Mouse (Mus musculus): ENCODE results near the gene Tbc1d4. TPM values are rescaled to one million over a fixed set of nuclear protein-coding genes. Genes with fewer than 3 reads are reported as not detected.
A peak's percentile ranks its signal among the peaks of the same experiment; 100 is the strongest.

The Tbc1d4 gene
- total and polyA plus RNA-seq, 2 experiments from 2014 or later: 5.7 to 21.0 TPM

DNA sequence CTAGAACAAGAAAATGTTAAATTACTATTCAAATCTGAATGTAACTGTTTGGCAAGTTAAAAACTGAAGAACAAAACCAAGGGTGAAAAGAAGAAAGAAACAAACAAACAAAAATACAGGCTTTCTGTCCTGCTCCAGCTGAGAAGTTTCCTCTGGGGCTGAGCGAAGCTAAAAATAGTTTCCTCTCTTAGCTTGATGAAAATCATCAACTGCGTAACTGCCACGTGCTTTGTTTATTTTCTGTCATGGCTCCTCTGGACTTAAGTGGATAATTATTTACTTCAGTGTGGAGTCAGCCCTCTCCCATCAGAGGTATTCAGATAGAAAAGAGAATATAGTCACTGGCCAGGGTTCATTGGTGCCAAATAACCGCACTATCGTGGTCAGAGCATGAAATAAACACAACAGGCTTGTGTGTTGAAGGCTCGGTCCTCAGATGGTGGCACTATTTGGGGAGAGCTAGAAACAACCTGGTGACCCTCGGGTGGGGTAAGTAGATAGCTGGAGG lies 35.8 kb downstream of the Tbc1d4 start:
- 83% methylated on average over 7 of the region's 7 CpGs for WGBS
- ATAC-seq (ENCODE audit: low FRiP score): no peak
- no peak for TF ChIP-seq CTCF (IDR thresholded peaks at IDR 0.05)
- no peak overlapping the region for H3K9ac ChIP-seq (replicated peaks; ENCODE audit: low read length, poor library complexity, severe bottlenecking)
- H3K4me3 ChIP-seq (ENCODE audit: low read depth, low read length): no peak overlapping the region
- no peaks in the 10 kb centered on the region for H3K9me3 ChIP-seq (ENCODE audit: low read length)
- H3K27ac ChIP-seq (ENCODE audit: low read depth, low read length): no peak overlapping the region
- no peaks in the 10 kb centered on the region for H3K27me3 ChIP-seq (ENCODE audit: insufficient read depth, low read length)
- no peaks in the 10 kb centered on the region for H3K4me1 ChIP-seq (ENCODE audit: insufficient read depth, low read length)
- DNase-seq (ENCODE audit: low spot score): no peak
- no peaks in the 10 kb centered on the region; the same call in 1 of the 2 replicates for H3K36me3 ChIP-seq (ENCODE audit: insufficient read depth, low read length)
- no peak overlapping the region for H3K4me2 ChIP-seq (ENCODE audit: low read depth, low read length, poor library complexity, severe bottlenecking)

DNA sequence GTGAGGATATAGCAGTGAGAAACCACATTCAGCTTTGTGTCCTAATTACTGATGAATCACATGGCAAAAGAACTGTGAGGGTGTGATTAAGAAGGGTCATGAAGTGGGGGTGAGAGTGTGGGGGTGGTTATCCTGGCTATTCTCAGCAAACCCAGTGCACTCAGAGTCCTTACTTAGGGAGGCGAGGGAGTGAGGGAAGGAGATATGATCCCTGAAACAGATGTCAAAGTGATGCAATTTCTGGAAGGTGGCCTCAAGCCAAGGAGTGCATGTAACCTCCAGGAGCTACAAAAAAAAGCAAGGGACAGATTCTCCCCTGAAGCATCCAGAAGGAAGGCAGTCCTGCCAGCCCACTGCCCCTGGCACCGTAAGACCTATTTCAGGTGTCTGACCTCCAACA lies 40.2 kb downstream of the Tbc1d4 start:
- WGBS: 87% methylated on average over 2 of the region's 2 CpGs
- Histone ChIP-seq H3K27ac (ENCODE audit: low read depth, low read length) (no peak overlapping the region), H3K4me3 (ENCODE audit: low read depth, low read length) (no peak overlapping the region), H3K4me2 (ENCODE audit: low read depth, low read length, poor library complexity, severe bottlenecking) (no peak overlapping the region), H3K27me3 (ENCODE audit: insufficient read depth, low read length) (no peaks in the 10 kb centered on the region), H3K9me3 (ENCODE audit: low read length) (no peaks in the 10 kb centered on the region), H3K4me1 (ENCODE audit: insufficient read depth, low read length) (no peaks in the 10 kb centered on the region), H3K9ac (replicated peaks; ENCODE audit: low read length, poor library complexity, severe bottlenecking) (no peak overlapping the region), H3K36me3 (ENCODE audit: insufficient read depth, low read length) (no peaks in the 10 kb centered on the region; the same call in 1 of the 2 replicates)
- DNase-seq (ENCODE audit: low spot score) (no peak), ATAC-seq (ENCODE audit: low FRiP score) (no peak)
- TF ChIP-seq CTCF (IDR thresholded peaks at IDR 0.05): no peak

DNA sequence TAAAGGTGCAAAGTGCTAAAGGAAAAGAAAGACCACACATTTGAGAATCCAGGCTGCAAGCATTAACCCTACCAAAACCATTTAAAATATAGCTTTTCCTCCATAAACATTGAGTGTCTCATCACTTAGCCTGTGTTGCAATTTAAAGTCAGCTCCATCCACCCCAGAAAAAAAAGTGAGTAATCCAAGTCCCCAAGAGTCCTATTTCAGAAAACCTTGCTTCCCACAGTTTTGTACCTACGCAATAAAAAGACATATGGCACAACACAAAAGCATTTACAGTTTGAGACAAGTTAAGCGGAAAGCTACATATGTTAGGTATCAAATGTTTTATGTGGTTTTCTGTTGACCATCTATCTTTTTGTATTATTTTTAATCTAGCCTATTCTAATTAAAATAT lies 42.3 kb downstream of the Tbc1d4 start:
- Histone ChIP-seq H3K4me3 (ENCODE audit: low read depth, low read length) (no peak overlapping the region), H3K4me2 (ENCODE audit: low read depth, low read length, poor library complexity, severe bottlenecking) (no peak overlapping the region), H3K36me3 (ENCODE audit: insufficient read depth, low read length) (no peaks in the 10 kb centered on the region), H3K27me3 (ENCODE audit: insufficient read depth, low read length) (no peaks in the 10 kb centered on the region), H3K9ac (replicated peaks; ENCODE audit: low read length, poor library complexity, severe bottlenecking) (no peak overlapping the region), H3K9me3 (ENCODE audit: low read length) (no peaks in the 10 kb centered on the region), H3K27ac (ENCODE audit: low read depth, low read length) (no peak overlapping the region), H3K4me1 (ENCODE audit: insufficient read depth, low read length) (no peaks in the 10 kb centered on the region)
- 92% methylated on average over 2 of the region's 2 CpGs for WGBS
- TF ChIP-seq CTCF (IDR thresholded peaks at IDR 0.05): no peak
- ATAC-seq (ENCODE audit: low FRiP score) (no peak), DNase-seq (ENCODE audit: low spot score) (no peak)

DNA sequence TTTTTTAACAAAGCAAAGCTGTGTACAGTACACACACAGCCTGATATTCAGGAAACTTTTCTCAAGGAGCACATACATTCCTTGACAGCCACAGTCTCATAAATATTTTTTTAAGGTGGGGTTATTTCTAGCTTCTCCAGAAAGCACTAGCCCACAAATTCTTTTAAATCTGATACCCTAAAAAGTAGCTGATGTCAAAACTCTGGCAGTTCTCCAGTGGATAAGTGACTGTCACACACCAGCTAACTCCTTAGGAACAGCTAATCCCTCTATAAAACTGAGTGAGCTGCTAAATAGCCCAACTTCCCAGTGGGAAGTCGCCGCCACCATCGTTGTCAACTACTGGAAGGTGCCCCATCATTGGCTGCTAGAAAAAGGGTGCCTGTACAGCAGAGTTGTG lies 43.3 kb downstream of the Tbc1d4 start:
- TF ChIP-seq CTCF (IDR thresholded peaks at IDR 0.05): no peak
- no peak overlapping the region for H3K4me3 ChIP-seq (ENCODE audit: low read depth, low read length)
- H3K36me3 ChIP-seq (ENCODE audit: insufficient read depth, low read length): no peaks in the 10 kb centered on the region
- DNase-seq (ENCODE audit: low spot score) (no peak), ATAC-seq (ENCODE audit: low FRiP score) (no peak)
- H3K4me1 ChIP-seq (ENCODE audit: insufficient read depth, low read length): no peaks in the 10 kb centered on the region
- no peaks in the 10 kb centered on the region for H3K27me3 ChIP-seq (ENCODE audit: insufficient read depth, low read length)
- no peak overlapping the region for H3K4me2 ChIP-seq (ENCODE audit: low read depth, low read length, poor library complexity, severe bottlenecking)
- no peak overlapping the region for H3K9ac ChIP-seq (replicated peaks; ENCODE audit: low read length, poor library complexity, severe bottlenecking)
- WGBS: 42% methylated on average over 3 of the region's 3 CpGs
- no peaks in the 10 kb centered on the region for H3K9me3 ChIP-seq (ENCODE audit: low read length)
- H3K27ac ChIP-seq (ENCODE audit: low read depth, low read length): no peak overlapping the region

DNA sequence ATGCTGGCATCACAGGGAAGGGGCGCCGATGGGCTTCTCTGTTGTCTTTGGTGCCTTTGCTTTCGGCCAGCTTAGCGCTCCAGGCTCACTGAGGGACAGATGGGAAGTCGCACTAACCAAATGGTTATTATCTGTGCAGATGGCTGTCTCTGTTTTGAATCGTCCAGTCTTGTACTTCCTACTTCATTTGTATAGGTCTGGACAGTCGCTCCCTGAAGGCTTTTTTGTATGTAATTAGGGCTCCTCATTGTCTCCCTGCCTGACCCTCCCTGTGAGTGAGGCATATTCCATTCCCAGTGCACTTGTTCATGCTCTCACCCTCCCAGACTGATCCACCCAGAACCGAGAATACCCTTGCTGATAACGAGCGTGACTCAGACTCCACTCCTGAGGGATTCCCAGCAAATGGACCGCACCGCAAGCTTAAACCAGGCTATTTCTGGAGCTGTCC lies 47.7 kb downstream of the Tbc1d4 start:
- TF ChIP-seq CTCF (IDR thresholded peaks at IDR 0.05): no peak
- H3K9ac ChIP-seq (replicated peaks; ENCODE audit: low read length, poor library complexity, severe bottlenecking): no peak overlapping the region
- H3K4me2 ChIP-seq (ENCODE audit: low read depth, low read length, poor library complexity, severe bottlenecking): no peak overlapping the region
- H3K9me3 ChIP-seq (ENCODE audit: low read length): no peaks in the 10 kb centered on the region
- DNase-seq (ENCODE audit: low spot score) (peak; percentile 58), ATAC-seq (ENCODE audit: low FRiP score) (no peak; the same call in 1 of the 2 replicates)
- no peaks in the 10 kb centered on the region for H3K36me3 ChIP-seq (ENCODE audit: insufficient read depth, low read length)
- 45% methylated on average over 12 of the region's 12 CpGs for WGBS
- H3K27me3 ChIP-seq (ENCODE audit: insufficient read depth, low read length): no peaks in the 10 kb centered on the region
- no peak overlapping the region for H3K4me3 ChIP-seq (ENCODE audit: low read depth, low read length)
- H3K4me1 ChIP-seq (ENCODE audit: insufficient read depth, low read length): no peaks in the 10 kb centered on the region
- no peak overlapping the region for H3K27ac ChIP-seq (ENCODE audit: low read depth, low read length)

DNA sequence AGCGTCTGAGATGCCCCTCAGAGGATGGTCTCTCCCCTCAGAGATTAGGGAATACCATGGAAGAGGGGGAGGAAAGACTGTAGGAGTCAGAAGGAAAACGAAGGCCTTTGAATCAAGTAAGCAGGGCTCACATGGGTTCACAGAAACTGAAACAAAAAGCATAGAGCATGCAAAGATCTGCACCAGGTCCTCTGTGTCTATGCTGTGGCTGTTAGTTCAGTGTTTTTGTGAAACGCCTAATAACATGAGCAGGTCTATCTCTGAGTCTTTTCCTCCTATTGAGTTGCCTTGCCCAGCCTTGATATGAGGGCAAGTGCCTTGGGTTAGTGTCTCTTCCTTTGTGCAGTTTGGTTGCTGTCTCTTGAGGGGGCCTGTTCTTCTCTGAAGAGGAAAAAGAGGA lies 49.5 kb downstream of the Tbc1d4 start:
- H3K27me3 ChIP-seq (ENCODE audit: insufficient read depth, low read length): no peaks in the 10 kb centered on the region
- no peak overlapping the region for H3K9ac ChIP-seq (replicated peaks; ENCODE audit: low read length, poor library complexity, severe bottlenecking)
- no peak overlapping the region for H3K4me2 ChIP-seq (ENCODE audit: low read depth, low read length, poor library complexity, severe bottlenecking)
- no peak for ATAC-seq (ENCODE audit: low FRiP score)
- no peak overlapping the region for H3K4me3 ChIP-seq (ENCODE audit: low read depth, low read length)
- 73% methylated on average over 3 of the region's 3 CpGs for WGBS
- H3K27ac ChIP-seq (ENCODE audit: low read depth, low read length): no peak overlapping the region
- no peak for DNase-seq (ENCODE audit: low spot score)
- no peaks in the 10 kb centered on the region for H3K4me1 ChIP-seq (ENCODE audit: insufficient read depth, low read length)
- no peak for TF ChIP-seq CTCF (IDR thresholded peaks at IDR 0.05)
- no peaks in the 10 kb centered on the region for H3K36me3 ChIP-seq (ENCODE audit: insufficient read depth, low read length)
- no peaks in the 10 kb centered on the region for H3K9me3 ChIP-seq (ENCODE audit: low read length)

Measured in midbrain, postnatal 0 days (tissue).